Mouse (Mus musculus) G1E (cell line): ENCODE results near the gene Il4ra.

Source experiments
- CTCF ChIP-seq: IDR thresholded peaks from 2 replicates; pipeline ENCODE4 v1.5.1; 2012; ENCODE audit warnings: low read depth, low read length, inconsistent platforms, mixed read lengths
- GATA1 ChIP-seq: IDR thresholded peaks from 2 replicates; pipeline ENCODE4 v1.6.1; 2012; ENCODE audit warnings: borderline replicate concordance, low read length, inconsistent platforms, mixed read lengths
- GATA2 ChIP-seq: IDR thresholded peaks from 2 replicates; pipeline ENCODE4 v1.6.1; 2012; ENCODE audit warnings: low read depth, low read length, inconsistent platforms, borderline replicate concordance
- POLR2AphosphoS5 ChIP-seq: IDR thresholded peaks from 2 replicates; pipeline ENCODE4 v1.6.1; 2012; ENCODE audit warnings: low read depth, low read length, inconsistent platforms; ENCODE audit not compliant: insufficient replicate concordance
- TAL1 ChIP-seq: conservative IDR thresholded peaks from 2 replicates; pipeline ENCODE4 v1.6.1; 2012; ENCODE audit warnings: low read depth, low read length, inconsistent platforms, mixed read lengths

DNA sequence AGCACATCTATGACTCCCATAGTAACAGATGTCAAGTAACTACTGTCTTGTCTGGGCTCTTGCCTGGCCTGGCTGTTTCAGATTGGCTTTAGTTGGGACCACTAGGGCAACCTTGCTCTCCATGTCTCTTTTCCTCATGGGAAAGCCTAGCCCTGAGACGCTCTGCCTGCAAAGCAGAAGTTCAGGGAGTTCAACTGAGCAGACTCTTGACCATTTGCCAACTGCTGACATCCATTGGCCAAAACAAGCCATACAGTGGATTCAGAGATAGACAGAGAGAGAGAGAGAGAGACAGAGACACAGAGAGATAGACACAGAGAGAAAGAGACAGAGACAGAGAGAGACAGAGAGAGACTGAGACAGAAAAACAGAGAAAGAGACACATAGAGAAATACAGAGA, 10.9 kb upstream of the Il4ra start:
- TF ChIP-seq GATA1 (no peak), CTCF (no peak), TAL1 (no peak), POLR2AphosphoS5 (no peak), GATA2 (no peak)
